Mouse (Mus musculus): ENCODE data around the gene Cgn.
"Not testable (repeated sequence)": the region's sequence is repeated elsewhere in the genome, so short reads cannot be mapped to it uniquely, and the experiment has no call there.

Gene Cgn

DNA sequence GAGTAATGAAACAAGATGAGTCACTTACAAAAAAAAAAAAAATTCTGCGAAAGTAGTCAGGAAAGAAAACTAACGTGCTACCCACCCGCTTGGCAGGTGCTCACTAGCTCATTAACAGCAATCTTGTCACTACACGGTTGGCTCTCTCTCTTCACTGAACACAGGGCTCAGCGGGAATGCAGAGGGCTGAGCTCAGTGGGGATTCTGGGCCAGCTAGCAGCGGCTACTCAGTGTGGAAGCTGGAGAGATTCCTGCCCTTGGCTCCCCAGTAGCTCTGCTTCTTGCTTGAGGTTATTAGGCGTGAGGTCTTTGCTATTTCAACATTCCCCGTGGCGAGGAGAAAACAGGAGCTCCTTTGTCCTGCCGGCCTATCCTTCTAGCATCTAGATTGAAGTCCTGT is 17.9 kb upstream of the Cgn start:
- POLR2A ChIA-PET: interaction anchor here in 3 of 4 experiments (0.7 to 2.1 kb wide), 11 partner anchors 8 to 1288 kb away, joined by 3 to 8 read pairs (median 3); partner anchors contain the start of gene Cgn (in 3 of the 3)
- CTCF ChIA-PET: interaction anchor here (0.6 to 1.2 kb wide), 5 partner anchors 8 to 188 kb away, joined by 3 to 5 read pairs (median 3); partner anchors contain the start of gene Cgn (in 1 of the 4)

GRCm38 (mm10) chr3:94796181-94796580 is 9.9 kb upstream of the Cgn start:
- ChIA-PET CTCF (interaction anchor here in 3 of 4 experiments (0.5 to 1.6 kb wide), 4 partner anchors 9 to 206 kb away, joined by 3 to 4 read pairs (median 4); no protein-coding TSS in a partner anchor), POLR2A (interaction anchor here in 3 of 4 experiments (0.6 to 3.6 kb wide), 11 partner anchors 9 to 419 kb away, joined by 3 to 18 read pairs (median 3); partner anchors contain the start of genes Cgn (in 2 of the 3), Mrpl9 (in 1 of the 3) and Oaz3 (in 1 of the 3))

- ChIA-PET POLR2A (interaction anchor here in 3 of 4 experiments (0.6 to 3.6 kb wide), 10 partner anchors 9 to 419 kb away, joined by 3 to 18 read pairs (median 3); partner anchors contain the start of genes Cgn (in 2 of the 3), Mrpl9 (in 1 of the 3) and Oaz3 (in 1 of the 3)), CTCF (interaction anchor here in 3 of 4 experiments (0.5 to 1.6 kb wide), 4 partner anchors 9 to 205 kb away, joined by 3 to 4 read pairs (median 4); no protein-coding TSS in a partner anchor)
These were observed 9.4 kb upstream of the Cgn start for GRCm38 (mm10) chr3:94795596-94796140.

DNA sequence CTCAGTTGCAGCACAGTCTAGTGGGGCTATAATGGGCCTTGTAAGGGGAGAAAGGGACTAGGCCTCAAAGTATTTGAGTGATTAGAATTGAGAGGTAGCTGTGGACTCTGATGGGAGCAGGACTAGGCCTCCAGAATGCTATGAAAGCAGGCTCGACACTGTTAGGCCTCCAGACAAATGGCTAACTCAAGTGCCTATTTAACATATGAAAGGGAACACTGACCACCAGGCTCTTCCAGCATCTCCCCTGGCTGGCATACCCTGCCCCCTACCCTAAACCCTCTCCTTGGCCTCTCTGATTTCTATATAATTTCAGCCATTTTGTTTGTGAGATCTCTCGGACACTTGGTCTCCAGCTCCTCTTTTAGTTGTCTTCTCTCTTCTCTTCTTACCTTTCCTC is 8.1 kb upstream of the Cgn start:
- POLR2A ChIA-PET: interaction anchor here in 3 of 4 experiments (0.6 to 3.6 kb wide), 7 partner anchors 8 to 245 kb away, joined by 3 to 18 read pairs (median 3); partner anchors contain the start of genes Cgn (in 2 of the 3) and Pogz (in 1 of the 3)
- CTCF ChIA-PET: interaction anchor here in 1 of 4 experiments (0.7 kb wide), 1 partner anchor 17 kb away, joined by 3 read pairs; no protein-coding TSS in a partner anchor

DNA sequence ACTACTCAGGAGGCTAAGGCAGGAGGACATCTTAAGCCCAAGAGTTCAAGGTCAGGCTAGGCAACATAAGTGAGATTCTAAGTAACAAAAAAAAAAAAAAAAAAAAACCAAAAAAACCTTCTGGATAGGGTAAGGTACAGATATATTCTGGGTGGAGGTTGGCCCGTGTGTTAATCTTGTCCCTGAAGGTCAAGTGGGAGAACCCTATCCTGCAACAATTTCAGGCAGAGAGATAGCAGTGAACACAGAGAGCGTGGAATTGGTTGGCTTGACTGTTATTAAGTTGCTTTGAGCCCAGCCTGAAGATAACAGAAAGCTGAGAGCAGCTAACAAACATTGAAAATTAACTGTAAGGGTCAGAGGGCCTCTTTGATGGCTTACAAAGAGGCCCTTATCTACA is 7.4 kb upstream of the Cgn start:
- CTCF ChIA-PET: no interaction called here
- POLR2A ChIA-PET: interaction anchor here in 3 of 4 experiments (0.9 to 3.6 kb wide), 4 partner anchors 7 to 44 kb away, joined by 3 to 18 read pairs (median 4); partner anchors contain the start of genes Cgn (in 2 of the 3) and Pogz (in 1 of the 3)

- CTCF ChIA-PET: no interaction called here
- POLR2A ChIA-PET: interaction anchor here in 1 of 4 experiments (0.6 to 1.6 kb wide), 2 partner anchors 17 to 210 kb away, joined by 4 to 6 read pairs; partner anchors contain the start of gene Snx27
These were observed 6.0 kb upstream of the Cgn start for GRCm38 (mm10) chr3:94792258-94792657.

DNA sequence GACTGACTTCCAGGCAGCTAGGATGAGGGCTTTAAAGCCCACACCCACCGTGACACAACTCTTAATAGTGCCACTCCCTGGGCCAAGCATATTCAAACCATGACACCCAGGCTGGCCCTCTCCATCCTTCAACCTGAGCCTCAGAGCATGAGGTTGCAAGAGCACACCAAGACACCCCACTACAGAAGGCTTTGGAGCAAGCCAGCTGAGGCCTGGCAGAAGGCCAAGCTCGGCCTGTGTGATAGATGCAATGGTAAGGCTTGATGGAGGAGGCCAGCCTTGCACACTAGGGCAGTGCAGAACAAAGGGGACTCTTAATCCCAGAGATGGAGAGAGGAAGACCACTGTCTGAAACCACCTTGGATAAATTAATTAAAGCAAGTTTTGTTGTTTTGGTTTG is 3.2 kb upstream of the Cgn start:
- ChIA-PET CTCF (no interaction called here), POLR2A (interaction anchor here in 1 of 4 experiments (0.7 kb wide), 1 partner anchor 387 kb away, joined by 3 read pairs; no protein-coding TSS in a partner anchor)

- ChIA-PET POLR2A (interaction anchor here in 1 of 4 experiments (0.7 kb wide), 1 partner anchor 387 kb away, joined by 3 read pairs; no protein-coding TSS in a partner anchor), CTCF (no interaction called here)
These were observed 2.8 kb upstream of the Cgn start for GRCm38 (mm10) chr3:94789071-94789470.

DNA sequence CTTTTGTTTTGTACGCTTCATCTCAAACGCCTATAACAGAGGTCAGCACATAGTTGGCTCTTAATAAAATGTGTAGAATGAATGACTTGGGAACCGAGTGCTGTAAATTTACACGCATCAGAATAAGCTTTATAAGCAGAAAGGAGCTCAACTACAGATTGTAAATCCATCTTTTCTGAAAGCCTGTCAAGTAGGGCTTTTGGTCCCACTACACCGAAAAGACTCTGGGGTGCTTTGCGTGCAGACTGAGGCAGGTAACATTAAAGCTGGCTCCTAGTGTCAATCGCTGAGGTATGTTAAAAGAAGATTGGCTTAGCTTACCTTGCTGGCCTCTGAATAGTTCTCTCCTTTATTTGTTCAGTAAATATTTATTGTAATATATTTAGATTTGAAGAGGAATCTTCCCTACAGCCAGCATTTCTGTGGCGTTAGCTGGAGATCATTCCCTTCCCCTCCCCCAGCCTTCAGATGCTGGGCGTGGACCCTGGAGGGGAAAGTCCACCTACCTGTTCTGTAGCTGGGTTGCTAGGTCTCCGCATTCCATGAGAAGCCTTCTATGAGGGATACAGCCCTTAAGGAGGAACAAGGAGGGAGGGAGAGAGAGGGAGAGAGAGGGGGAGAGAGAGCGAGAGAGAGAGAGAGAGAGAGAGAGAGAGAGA is 959 bp upstream of the Cgn start:
- CTCF ChIA-PET: interaction anchor here in 2 of 4 experiments (0.8 to 1.9 kb wide), 2 partner anchors 19 to 23 kb away, joined by 3 to 4 read pairs; no protein-coding TSS in a partner anchor

GRCm38 (mm10) chr3:94785958-94786357 is 334 bp downstream of the Cgn start:
- POLR2A ChIA-PET: interaction anchor here in 3 of 4 experiments (0.5 to 2.2 kb wide), 32 partner anchors 8 to 1480 kb away, joined by 3 to 18 read pairs (median 4); partner anchors contain the start of genes Pi4kb (in 1 of the 3), Snx27 (in 1 of the 3), Tdrkh (in 1 of the 3) and Tuft1 (in 1 of the 3)
- CTCF ChIA-PET: interaction anchor here in 2 of 4 experiments (0.7 to 1.9 kb wide), 5 partner anchors 10 to 284 kb away, joined by 3 to 5 read pairs (median 4); no protein-coding TSS in a partner anchor

More for the DNA sequence above, 959 bp upstream of the Cgn start:
- POLR2A ChIA-PET: interaction anchor here in 3 of 4 experiments (0.5 to 2.2 kb wide), 13 partner anchors 8 to 477 kb away, joined by 3 to 18 read pairs (median 4); partner anchors contain the start of genes Pi4kb (in 1 of the 3), Tdrkh (in 1 of the 3) and Them4 (in 1 of the 3)

DNA sequence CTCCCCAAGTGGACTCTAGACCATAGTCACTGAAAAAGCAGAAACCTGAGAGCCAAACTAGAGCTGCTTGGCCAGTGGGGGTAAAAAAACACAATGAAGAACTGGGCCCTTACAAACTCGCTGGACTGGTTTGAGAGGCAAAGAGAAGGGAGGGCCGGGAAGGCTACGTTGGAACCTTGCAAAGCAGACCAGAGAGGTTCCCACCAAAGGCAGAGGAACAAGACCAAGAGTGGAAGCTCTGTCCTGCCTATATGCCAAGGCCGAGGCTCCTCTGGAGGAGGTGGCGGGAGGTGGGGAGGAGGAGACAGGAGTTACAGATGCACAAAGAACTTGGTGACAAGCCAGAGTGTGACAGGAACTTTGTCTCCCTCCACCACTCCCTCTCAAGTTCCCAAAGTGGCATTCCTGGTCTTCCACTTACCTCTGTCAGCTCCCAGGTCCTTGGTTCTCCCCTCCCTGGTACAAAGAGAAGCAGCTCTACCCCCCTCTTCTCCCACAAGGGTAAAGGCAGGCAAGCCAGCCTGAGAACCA is 2.1 kb downstream of the Cgn start:
- POLR2A ChIA-PET: interaction anchor here in 2 of 4 experiments (0.5 to 1.7 kb wide), 3 partner anchors 10 to 69 kb away, joined by 3 to 4 read pairs (median 3); no protein-coding TSS in a partner anchor
- CTCF ChIA-PET: interaction anchor here in 1 of 4 experiments (0.5 to 0.6 kb wide), 2 partner anchors 25 to 417 kb away, joined by 4 read pairs; no protein-coding TSS in a partner anchor

GRCm38 (mm10) chr3:94783462-94783931 is 2.8 kb downstream of the Cgn start:
- CTCF ChIA-PET: interaction anchor here in 1 of 4 experiments (0.6 kb wide), 1 partner anchor 36 kb away, joined by 5 read pairs; no protein-coding TSS in a partner anchor
- POLR2A ChIA-PET: interaction anchor here in 2 of 4 experiments (0.5 to 1.3 kb wide), 6 partner anchors 10 to 209 kb away, joined by 3 read pairs; partner anchors contain the start of gene Tuft1 (in 1 of the 2)

GRCm38 (mm10) chr3:94782936-94783335 is 3.4 kb downstream of the Cgn start:
- POLR2A ChIA-PET: interaction anchor here in 2 of 4 experiments (0.7 to 1.3 kb wide), 7 partner anchors 9 to 208 kb away, joined by 3 read pairs; partner anchors contain the start of gene Tuft1 (in 1 of the 2)

DNA sequence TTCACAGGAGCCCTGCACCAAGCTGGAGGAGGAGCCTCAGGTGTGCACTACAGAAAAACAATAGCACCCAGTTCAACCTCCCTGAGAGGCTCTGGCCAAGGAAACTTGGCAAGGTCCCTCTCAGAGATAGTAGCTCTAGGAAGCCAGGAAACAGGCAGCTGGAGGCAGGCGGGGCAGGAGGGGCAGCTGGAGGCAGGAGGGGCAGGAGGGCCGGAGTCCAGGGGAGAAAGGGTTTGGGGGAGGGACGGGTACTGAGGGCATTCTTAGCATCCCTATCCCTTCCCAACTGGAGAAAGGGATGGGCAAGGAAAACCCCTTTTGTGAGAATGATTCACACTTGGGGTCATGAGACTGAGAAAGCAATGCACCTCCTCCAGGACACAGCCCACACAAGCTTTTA is 4.9 kb downstream of the Cgn start:
- POLR2A ChIA-PET: interaction anchor here in 1 of 4 experiments (0.8 kb wide), 1 partner anchor 19 kb away, joined by 3 read pairs; no protein-coding TSS in a partner anchor
- CTCF ChIA-PET: interaction anchor here in 1 of 4 experiments (0.6 kb wide), 1 partner anchor 30 kb away, joined by 3 read pairs; no protein-coding TSS in a partner anchor

More at GRCm38 (mm10) chr3:94782936-94783335, 3.4 kb downstream of the Cgn start:
- CTCF ChIA-PET: interaction anchor here in 2 of 4 experiments (0.6 to 1.2 kb wide), 2 partner anchors 22 to 37 kb away, joined by 3 to 5 read pairs; no protein-coding TSS in a partner anchor

GRCm38 (mm10) chr3:94775886-94776285 is 10.4 kb downstream of the Cgn start:
- CTCF ChIA-PET: interaction anchor here in 3 of 4 experiments (0.6 to 1.2 kb wide), 3 partner anchors 10 to 167 kb away, joined by 3 read pairs; partner anchors contain the start of gene Cgn (in 1 of the 3)

GRCm38 (mm10) chr3:94774039-94774438 is 12.3 kb downstream of the Cgn start:
- CTCF ChIA-PET: interaction anchor here in 1 of 4 experiments (0.6 kb wide), 1 partner anchor 8 kb away, joined by 5 read pairs; no protein-coding TSS in a partner anchor
- POLR2A ChIA-PET: interaction anchor here in 3 of 4 experiments (0.6 to 2.5 kb wide), 5 partner anchors 9 to 41 kb away, joined by 3 to 11 read pairs (median 4); partner anchors contain the start of gene Cgn (in 1 of the 3)

More at GRCm38 (mm10) chr3:94775886-94776285, 10.4 kb downstream of the Cgn start:
- POLR2A ChIA-PET: interaction anchor here in 3 of 4 experiments (0.7 to 2.5 kb wide), 5 partner anchors 10 to 20 kb away, joined by 3 to 11 read pairs (median 4); partner anchors contain the start of gene Cgn (in 1 of the 3)

DNA sequence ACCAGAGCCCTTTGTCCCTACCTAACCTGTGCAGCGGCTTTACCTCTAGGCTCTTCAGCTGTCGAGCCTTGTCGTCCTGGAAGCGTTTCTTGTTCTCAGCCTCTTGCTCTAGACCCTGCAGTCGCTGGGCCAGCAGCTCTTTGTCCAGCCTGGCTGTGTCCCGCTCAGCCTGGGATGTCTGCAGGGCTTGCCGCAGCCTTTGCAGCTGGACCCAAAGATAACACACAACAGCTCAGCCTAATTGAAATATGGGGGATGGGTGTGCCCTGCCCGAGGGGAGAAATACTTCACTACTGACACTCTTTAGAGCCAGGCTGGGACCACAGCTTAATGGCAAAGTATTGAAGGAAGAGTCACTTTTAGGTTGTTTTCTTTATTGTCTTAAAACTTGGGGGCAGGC is 20.8 kb downstream of the Cgn start:
- CTCF ChIA-PET: interaction anchor here in 1 of 4 experiments (1.1 to 1.2 kb wide), 2 partner anchors 10 to 101 kb away, joined by 3 read pairs; no protein-coding TSS in a partner anchor
- POLR2A ChIA-PET: not testable (repeated sequence)

Measured in embryonic stem cell, embryonic (primary cell).